Mouse (Mus musculus): ENCODE results near the gene Lrba. TPM values are rescaled to one million over a fixed set of nuclear protein-coding genes. Genes with fewer than 3 reads are reported as not detected.

Gene Lrba
- polyA plus RNA-seq, 1 experiment from 2014 or later = 4.1 TPM

DNA sequence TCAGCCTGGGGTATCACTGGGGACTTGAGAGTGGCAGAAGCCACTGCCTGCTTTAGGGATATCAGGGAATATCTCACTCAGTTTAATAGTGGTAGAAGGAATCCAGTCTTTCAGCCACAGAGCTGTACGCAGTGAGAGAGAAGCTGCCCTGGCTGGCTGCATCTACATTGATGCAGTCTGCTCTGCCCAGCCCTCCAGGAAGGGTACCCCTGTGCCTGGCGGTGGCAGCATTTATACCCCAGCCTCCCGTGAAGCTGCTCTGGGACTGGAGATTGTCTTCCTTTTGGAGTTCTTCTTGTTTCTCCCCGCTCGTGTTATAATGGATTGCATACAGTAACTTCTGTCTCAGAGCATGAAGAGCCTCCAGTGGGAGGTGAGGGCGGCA lies 551.0 kb downstream of the Lrba start:
- Histone ChIP-seq H3K4me2 (no peak overlapping the region), H3K27me3 (ENCODE audit: control insufficient read depth, insufficient read depth, low read length) (no peaks in the 10 kb centered on the region), H3K4me1 (ENCODE audit: control insufficient read depth, insufficient read depth, low read length) (peaks cover 11% of the 10 kb centered on the region), H3K27ac (ENCODE audit: low read depth, low read length) (peak overlapping the region; percentile 55; the same call in 1 of the 2 replicates), H3K9ac (ENCODE audit: low read depth, low read length) (no peak overlapping the region), H3K9me3 (replicated peaks; ENCODE audit: control insufficient read depth, low read length) (no peaks in the 10 kb centered on the region), H3K4me3 (ENCODE audit: low read depth, low read length) (no peak overlapping the region), H3K36me3 (ENCODE audit: control insufficient read depth, insufficient read depth, low read length) (no peaks in the 10 kb centered on the region)
- 79% methylated on average over 6 of the region's 6 CpGs for WGBS (ENCODE audit: insufficient replicate concordance)
- ATAC-seq (replicated peaks; ENCODE audit: insufficient number of reproducible peaks, low FRiP score, low TSS enrichment) = no peak

DNA sequence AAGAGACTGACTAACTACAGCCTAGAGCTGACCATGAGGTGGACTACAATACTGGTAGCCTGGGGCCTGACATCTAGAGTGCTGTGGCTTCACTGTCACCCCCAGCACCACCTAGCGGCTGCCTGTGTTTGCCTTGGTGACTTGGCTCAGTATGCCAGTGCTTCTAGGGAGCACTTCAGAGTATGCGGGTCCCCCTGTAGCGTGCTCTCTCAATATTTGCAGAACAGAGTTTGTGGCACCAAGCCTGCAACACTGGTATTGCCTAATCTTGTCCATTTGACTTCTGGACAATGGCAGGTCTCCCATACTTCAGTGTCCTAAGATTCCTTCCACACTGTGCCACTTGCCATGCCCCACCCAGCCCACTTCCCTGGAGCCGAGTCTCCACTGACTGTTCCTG lies 555.2 kb downstream of the Lrba start:
- Histone ChIP-seq H3K4me3 (ENCODE audit: low read depth, low read length) (no peak overlapping the region), H3K9ac (ENCODE audit: low read depth, low read length) (no peak overlapping the region), H3K36me3 (ENCODE audit: control insufficient read depth, insufficient read depth, low read length) (no peaks in the 10 kb centered on the region), H3K4me1 (ENCODE audit: control insufficient read depth, insufficient read depth, low read length) (peaks cover 7% of the 10 kb centered on the region), H3K9me3 (replicated peaks; ENCODE audit: control insufficient read depth, low read length) (no peaks in the 10 kb centered on the region), H3K4me2 (no peak overlapping the region), H3K27me3 (ENCODE audit: control insufficient read depth, insufficient read depth, low read length) (no peaks in the 10 kb centered on the region), H3K27ac (ENCODE audit: low read depth, low read length) (no peak overlapping the region)
- WGBS (ENCODE audit: insufficient replicate concordance) = 68% methylated on average over 4 of the region's 4 CpGs
- ATAC-seq (replicated peaks; ENCODE audit: insufficient number of reproducible peaks, low FRiP score, low TSS enrichment) = no peak

DNA sequence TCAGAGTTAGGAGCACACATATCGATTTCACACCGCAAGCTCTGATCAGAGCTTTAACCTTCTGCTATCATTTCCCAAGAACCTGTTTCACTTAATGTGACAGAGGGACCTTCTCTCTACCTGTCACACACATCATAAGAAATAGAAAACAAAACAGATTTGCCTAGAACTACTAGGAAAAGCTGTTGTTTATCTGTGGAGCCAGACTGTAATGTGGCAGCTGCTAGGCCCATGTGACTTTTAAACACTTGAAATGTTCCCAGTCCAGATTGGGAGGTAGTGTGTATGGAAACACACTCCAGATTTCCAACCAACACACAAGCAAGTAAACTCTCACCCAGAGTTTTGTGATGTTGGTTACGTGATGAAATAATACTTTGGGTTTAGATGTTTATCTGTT lies 559.6 kb downstream of the Lrba start:
- Histone ChIP-seq H3K9me3 (replicated peaks; ENCODE audit: control insufficient read depth, low read length) (no peaks in the 10 kb centered on the region), H3K9ac (ENCODE audit: low read depth, low read length) (no peak overlapping the region), H3K27ac (ENCODE audit: low read depth, low read length) (no peak overlapping the region), H3K4me3 (ENCODE audit: low read depth, low read length) (no peak overlapping the region), H3K4me1 (ENCODE audit: control insufficient read depth, insufficient read depth, low read length) (peaks cover 21% of the 10 kb centered on the region), H3K27me3 (ENCODE audit: control insufficient read depth, insufficient read depth, low read length) (no peaks in the 10 kb centered on the region), H3K36me3 (ENCODE audit: control insufficient read depth, insufficient read depth, low read length) (no peaks in the 10 kb centered on the region), H3K4me2 (no peak overlapping the region)
- 83% methylated on average over 3 of the region's 3 CpGs for WGBS (ENCODE audit: insufficient replicate concordance)
- no peak for ATAC-seq (replicated peaks; ENCODE audit: insufficient number of reproducible peaks, low FRiP score, low TSS enrichment)

DNA sequence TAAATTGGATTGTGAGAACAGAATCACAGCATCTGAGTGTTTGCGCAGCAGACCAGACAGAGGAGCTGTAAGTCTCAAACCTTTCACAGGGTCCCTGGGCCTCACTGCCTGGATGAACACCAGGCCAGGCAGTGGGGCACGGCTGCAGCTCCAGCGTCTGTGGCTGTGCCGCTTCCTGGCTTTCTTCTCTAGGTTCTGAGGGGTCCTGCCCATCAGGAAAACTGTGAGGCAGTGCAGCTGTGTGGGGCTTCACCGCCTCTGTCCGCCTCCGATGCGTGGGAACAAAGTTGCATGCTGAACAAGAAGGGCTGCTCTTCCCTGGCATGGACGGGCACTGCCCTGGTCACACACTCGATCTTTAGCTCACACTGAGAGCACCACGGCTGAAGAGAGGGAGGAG lies 560.5 kb downstream of the Lrba start:
- no peak overlapping the region for H3K4me2 ChIP-seq
- 68% methylated on average over 11 of the region's 11 CpGs for WGBS (ENCODE audit: insufficient replicate concordance)
- ATAC-seq (replicated peaks; ENCODE audit: insufficient number of reproducible peaks, low FRiP score, low TSS enrichment) = no peak
- no peaks in the 10 kb centered on the region for H3K9me3 ChIP-seq (replicated peaks; ENCODE audit: control insufficient read depth, low read length)
- no peaks in the 10 kb centered on the region for H3K27me3 ChIP-seq (ENCODE audit: control insufficient read depth, insufficient read depth, low read length)
- H3K4me1 ChIP-seq (ENCODE audit: control insufficient read depth, insufficient read depth, low read length) = peaks cover 24% of the 10 kb centered on the region
- H3K9ac ChIP-seq (ENCODE audit: low read depth, low read length) = no peak overlapping the region
- H3K4me3 ChIP-seq (ENCODE audit: low read depth, low read length) = no peak overlapping the region
- no peak overlapping the region for H3K27ac ChIP-seq (ENCODE audit: low read depth, low read length)
- no peaks in the 10 kb centered on the region for H3K36me3 ChIP-seq (ENCODE audit: control insufficient read depth, insufficient read depth, low read length)

DNA sequence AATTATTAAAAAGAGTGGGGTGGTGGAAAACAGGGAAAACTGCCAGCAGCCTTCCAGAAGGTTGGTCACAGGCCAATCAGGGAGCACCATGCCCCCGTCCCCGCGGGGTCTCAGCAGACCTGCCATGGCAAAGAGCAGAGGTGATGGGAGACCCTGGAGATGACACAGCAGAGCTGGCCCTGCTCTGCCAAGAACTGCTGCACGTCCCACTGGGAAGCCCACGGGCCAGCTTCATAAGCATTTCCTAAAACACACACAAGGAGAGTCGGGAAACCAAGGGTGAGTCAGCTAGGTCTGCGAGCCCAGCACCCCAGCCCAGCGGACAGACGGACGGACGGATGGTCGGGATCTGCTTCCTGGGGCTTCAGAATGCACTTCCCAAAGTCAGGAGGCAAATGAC lies 561.8 kb downstream of the Lrba start:
- no peak overlapping the region for H3K27ac ChIP-seq (ENCODE audit: low read depth, low read length)
- WGBS (ENCODE audit: insufficient replicate concordance) = 78% methylated on average over 12 of the region's 12 CpGs

DNA sequence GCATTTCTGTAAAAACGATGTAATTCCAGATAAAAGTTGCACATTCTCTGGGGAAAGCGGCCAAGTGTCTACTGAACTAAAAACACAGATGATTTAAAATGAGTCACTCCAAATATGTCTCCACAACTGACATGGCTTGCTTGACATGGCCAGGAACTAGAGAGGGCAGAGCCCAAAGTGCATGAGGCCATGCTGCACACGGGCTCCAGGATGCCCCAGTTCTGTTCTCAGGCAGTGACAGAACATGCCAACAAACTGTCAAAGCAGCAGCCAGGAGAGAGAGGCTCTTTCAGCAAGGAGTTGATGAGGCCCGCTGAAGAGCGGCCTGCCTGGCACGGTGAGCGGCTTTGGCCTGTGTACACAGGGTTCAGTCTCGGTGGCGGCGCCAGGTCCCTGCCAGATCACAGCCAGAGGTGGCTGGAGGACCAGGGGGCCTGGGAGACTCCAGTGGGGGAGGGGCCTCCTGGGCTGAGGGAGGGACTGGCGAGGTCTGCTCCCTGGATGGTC lies 562.4 kb downstream of the Lrba start:
- Histone ChIP-seq H3K4me3 (ENCODE audit: low read depth, low read length) (no peak overlapping the region), H3K27ac (ENCODE audit: low read depth, low read length) (peak overlapping the region; percentile 69), H3K4me2 (peak overlapping the region; percentile 29; the same call in 1 of the 2 replicates), H3K36me3 (ENCODE audit: control insufficient read depth, insufficient read depth, low read length) (no peaks in the 10 kb centered on the region), H3K4me1 (ENCODE audit: control insufficient read depth, insufficient read depth, low read length) (peaks cover 24% of the 10 kb centered on the region), H3K27me3 (ENCODE audit: control insufficient read depth, insufficient read depth, low read length) (no peaks in the 10 kb centered on the region), H3K9ac (ENCODE audit: low read depth, low read length) (peak overlapping the region; percentile 44; the same call in 1 of the 2 replicates), H3K9me3 (replicated peaks; ENCODE audit: control insufficient read depth, low read length) (no peaks in the 10 kb centered on the region)
- 40% methylated on average over 11 of the region's 11 CpGs for WGBS (ENCODE audit: insufficient replicate concordance)
- no peak; the same call in 1 of the 2 replicates for ATAC-seq (replicated peaks; ENCODE audit: insufficient number of reproducible peaks, low FRiP score, low TSS enrichment)

More for the DNA sequence above, 561.8 kb downstream of the Lrba start:
- H3K36me3 ChIP-seq (ENCODE audit: control insufficient read depth, insufficient read depth, low read length) = no peaks in the 10 kb centered on the region
- ATAC-seq (replicated peaks; ENCODE audit: insufficient number of reproducible peaks, low FRiP score, low TSS enrichment) = no peak
- no peaks in the 10 kb centered on the region for H3K27me3 ChIP-seq (ENCODE audit: control insufficient read depth, insufficient read depth, low read length)
- no peak overlapping the region for H3K4me3 ChIP-seq (ENCODE audit: low read depth, low read length)
- H3K9ac ChIP-seq (ENCODE audit: low read depth, low read length) = no peak overlapping the region
- H3K9me3 ChIP-seq (replicated peaks; ENCODE audit: control insufficient read depth, low read length) = no peaks in the 10 kb centered on the region
- H3K4me2 ChIP-seq = no peak overlapping the region
- H3K4me1 ChIP-seq (ENCODE audit: control insufficient read depth, insufficient read depth, low read length) = peaks cover 24% of the 10 kb centered on the region

DNA sequence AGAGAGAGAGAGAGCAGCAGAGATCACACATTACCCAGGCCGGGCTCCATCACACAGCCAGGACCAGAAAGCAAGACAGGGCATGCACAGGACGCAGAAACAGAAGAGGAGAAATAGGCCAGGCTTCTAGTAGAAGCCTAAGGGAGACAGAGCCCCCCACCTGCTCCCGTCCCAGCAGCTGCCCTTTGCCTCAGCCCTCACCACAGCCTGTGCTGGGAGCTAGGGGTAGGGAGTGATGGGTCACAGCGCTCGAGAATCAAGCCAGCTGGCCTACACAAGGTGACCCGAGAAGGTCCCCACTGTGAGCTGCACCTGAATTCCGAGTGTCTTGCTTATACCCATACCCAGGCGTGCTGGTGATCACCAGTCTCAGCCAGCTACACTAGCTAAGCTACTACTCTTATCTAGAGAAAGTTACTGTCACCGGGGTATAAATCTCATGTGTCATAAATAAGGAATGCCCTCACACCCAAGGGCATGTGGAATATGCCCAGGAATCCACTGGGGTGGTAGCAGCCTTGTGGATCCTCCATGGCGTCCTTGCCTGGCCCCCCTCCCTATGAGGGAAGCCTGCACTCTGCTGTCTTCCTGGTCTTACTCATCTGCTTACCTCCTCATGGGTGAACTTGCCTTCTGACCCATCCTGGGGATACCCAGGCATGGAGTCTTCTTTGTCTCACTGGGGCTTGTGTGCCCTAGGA lies 563.1 kb downstream of the Lrba start:
- 64% methylated on average over 10 of the region's 10 CpGs for WGBS (ENCODE audit: insufficient replicate concordance)
- H3K9ac ChIP-seq (ENCODE audit: low read depth, low read length) = no peak overlapping the region; the same call in 1 of the 2 replicates
- no peak for ATAC-seq (replicated peaks; ENCODE audit: insufficient number of reproducible peaks, low FRiP score, low TSS enrichment)

DNA sequence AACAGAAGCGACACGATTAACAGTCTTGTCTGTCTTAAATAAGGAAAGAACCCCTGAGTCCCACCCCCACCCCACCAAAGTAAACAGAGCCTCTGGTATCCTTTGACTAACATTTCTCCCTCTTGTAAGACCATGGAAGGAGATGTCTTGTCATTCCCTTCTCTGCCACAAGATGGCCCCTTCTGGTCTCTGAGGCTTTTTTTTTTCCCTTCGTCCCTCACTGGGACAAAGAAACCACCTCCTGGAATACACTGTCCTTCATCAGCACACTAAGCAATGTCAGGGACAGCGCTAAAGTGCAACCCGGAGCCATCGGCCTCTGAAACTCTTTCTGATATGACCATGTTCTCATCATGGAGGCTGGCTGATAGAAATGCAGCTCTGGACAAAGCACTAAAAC lies 564.2 kb downstream of the Lrba start:
- H3K36me3 ChIP-seq (ENCODE audit: control insufficient read depth, insufficient read depth, low read length) = no peaks in the 10 kb centered on the region
- no peak overlapping the region for H3K4me3 ChIP-seq (ENCODE audit: low read depth, low read length)
- no peaks in the 10 kb centered on the region for H3K27me3 ChIP-seq (ENCODE audit: control insufficient read depth, insufficient read depth, low read length)
- H3K27ac ChIP-seq (ENCODE audit: low read depth, low read length) = no peak overlapping the region
- no peak overlapping the region for H3K4me2 ChIP-seq
- H3K9ac ChIP-seq (ENCODE audit: low read depth, low read length) = no peak overlapping the region
- ATAC-seq (replicated peaks; ENCODE audit: insufficient number of reproducible peaks, low FRiP score, low TSS enrichment) = no peak
- WGBS (ENCODE audit: insufficient replicate concordance) = 39% methylated on average over 6 of the region's 6 CpGs
- no peaks in the 10 kb centered on the region for H3K9me3 ChIP-seq (replicated peaks; ENCODE audit: control insufficient read depth, low read length)
- H3K4me1 ChIP-seq (ENCODE audit: control insufficient read depth, insufficient read depth, low read length) = peaks cover 27% of the 10 kb centered on the region

More for the DNA sequence above, 563.1 kb downstream of the Lrba start:
- Histone ChIP-seq H3K4me1 (ENCODE audit: control insufficient read depth, insufficient read depth, low read length) (peaks cover 24% of the 10 kb centered on the region), H3K27ac (ENCODE audit: low read depth, low read length) (peak overlapping the region; percentile 69; the same call in 1 of the 2 replicates), H3K36me3 (ENCODE audit: control insufficient read depth, insufficient read depth, low read length) (no peaks in the 10 kb centered on the region), H3K27me3 (ENCODE audit: control insufficient read depth, insufficient read depth, low read length) (no peaks in the 10 kb centered on the region), H3K4me2 (peak overlapping the region; percentile 29; the same call in 1 of the 2 replicates), H3K4me3 (ENCODE audit: low read depth, low read length) (no peak overlapping the region), H3K9me3 (replicated peaks; ENCODE audit: control insufficient read depth, low read length) (no peaks in the 10 kb centered on the region)

DNA sequence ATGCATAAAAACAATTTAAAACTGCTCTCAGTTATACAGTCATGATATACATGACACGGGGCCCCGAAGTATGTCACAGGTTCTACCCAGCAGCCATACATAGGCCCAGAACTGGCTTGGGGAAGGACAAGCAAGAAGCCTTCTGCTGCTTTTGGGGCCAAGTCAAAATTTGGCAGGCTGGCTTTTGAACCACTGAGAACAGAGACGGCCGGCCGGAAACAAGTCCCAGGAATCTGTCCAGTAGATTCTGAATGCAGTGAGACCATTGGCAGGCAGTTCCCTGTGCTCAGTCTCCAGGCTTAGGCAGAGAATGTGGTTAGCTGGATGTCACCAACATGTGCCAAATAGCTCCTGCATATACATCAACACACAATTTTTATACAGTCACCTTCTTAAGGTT lies 565.3 kb downstream of the Lrba start:
- H3K4me2 ChIP-seq = no peak overlapping the region
- no peak overlapping the region for H3K4me3 ChIP-seq (ENCODE audit: low read depth, low read length)
- no peak overlapping the region for H3K9ac ChIP-seq (ENCODE audit: low read depth, low read length)
- no peak overlapping the region for H3K27ac ChIP-seq (ENCODE audit: low read depth, low read length)
- no peaks in the 10 kb centered on the region for H3K27me3 ChIP-seq (ENCODE audit: control insufficient read depth, insufficient read depth, low read length)
- no peaks in the 10 kb centered on the region for H3K36me3 ChIP-seq (ENCODE audit: control insufficient read depth, insufficient read depth, low read length)
- peaks cover 30% of the 10 kb centered on the region for H3K4me1 ChIP-seq (ENCODE audit: control insufficient read depth, insufficient read depth, low read length)
- 80% methylated on average over 5 of the region's 5 CpGs for WGBS (ENCODE audit: insufficient replicate concordance)
- ATAC-seq (replicated peaks; ENCODE audit: insufficient number of reproducible peaks, low FRiP score, low TSS enrichment) = no peak
- no peaks in the 10 kb centered on the region for H3K9me3 ChIP-seq (replicated peaks; ENCODE audit: control insufficient read depth, low read length)

Measured in heart, embryonic 11.5 days (tissue).